Mouse (Mus musculus) kidney, embryonic 14.5 days (tissue): ENCODE data around the gene Slc39a5. TPM values are rescaled to one million over a fixed set of nuclear protein-coding genes. Genes with fewer than 3 reads are reported as not detected.
A peak's percentile ranks its signal among the peaks of the same experiment; 100 is the strongest.

Source experiments
- ATAC-seq: fragments of 200-750 bp; cut with Nextera tagmentation; 2 replicates; pipeline ENCODE4 v1.8.0; 2017; ENCODE audit warnings: moderate number of reproducible peaks, mild to moderate bottlenecking, moderate TSS enrichment, moderate library complexity; ENCODE audit not compliant: low FRiP score, low TSS enrichment
- H3K27ac ChIP-seq: fragments of 300-500 bp; sonication (generic); 2 replicates; pipeline ENCODE4 v1.5.1; 2014; ENCODE audit warnings: low read depth, mild to moderate bottlenecking, low read length, moderate library complexity, mixed read lengths
- H3K27me3 ChIP-seq: fragments of 300-500 bp; sonication (generic); 2 replicates; pipeline ENCODE4 v1.6.1; 2014; ENCODE audit warnings: mild to moderate bottlenecking, low read length; ENCODE audit not compliant: control insufficient read depth, insufficient read depth
- H3K36me3 ChIP-seq: fragments of 300-500 bp; sonication (generic); 2 replicates; pipeline ENCODE4 v1.6.1; 2014; ENCODE audit warnings: low read length, mixed read lengths; ENCODE audit not compliant: control insufficient read depth, insufficient read depth
- H3K4me1 ChIP-seq: fragments of 300-500 bp; sonication (generic); 2 replicates; pipeline ENCODE4 v1.6.1; 2014; ENCODE audit warnings: low read length, mixed read lengths; ENCODE audit not compliant: control insufficient read depth, insufficient read depth
- H3K4me2 ChIP-seq: fragments of 300-500 bp; sonication (generic); replicated peaks from 2 replicates; pipeline ENCODE4 v1.6.1; 2014; ENCODE audit warnings: low read depth, mild to moderate bottlenecking, low read length
- H3K4me3 ChIP-seq: fragments of 300-500 bp; sonication (generic); 2 replicates; pipeline ENCODE4 v1.5.1; 2014; ENCODE audit warnings: mild to moderate bottlenecking, low read length
- H3K9ac ChIP-seq: fragments of 300-500 bp; sonication (generic); 2 replicates; pipeline ENCODE4 v1.6.1; 2014; ENCODE audit warnings: low read depth, mild to moderate bottlenecking, low read length, moderate library complexity
- H3K9me3 ChIP-seq: fragments of 300-500 bp; sonication (generic); 2 replicates; pipeline ENCODE4 v1.6.1; 2016; ENCODE audit warnings: low read length; ENCODE audit not compliant: control insufficient read depth
- WGBS: fragments of 180-500 bp; shearing (Covaris S2); extraction: QIAGEN DNeasy Blood & Tissue Kit; methylation state at CpG from one replicate; pipeline ENCODE4 v1.1.7; 2014; 5-methylcytosine and 5-hydroxymethylcytosine counted together
- polyA plus RNA-seq: library from polyadenylated mRNA; unstranded; fragments of >200 nt; fragmentation: Nextera tagmentation; extraction: Ambion mirVana; gene quantifications from 2 replicates; pipeline ENCODE4 v1.2.1, GENCODE M21; 2014

Gene Slc39a5
- 15.1 and 22.6 TPM in 2 replicates for polyA plus RNA-seq

- peak within 1 kb of the TSS; percentile 23; the same call in 1 of the 2 replicates for H3K4me2 ChIP-seq
- no peaks in the 10 kb centered on the region for H3K9me3 ChIP-seq
- H3K9ac ChIP-seq = peak within 1 kb of the TSS; percentile 2; the same call in 1 of the 2 replicates
- no peaks in the 10 kb centered on the region for H3K27me3 ChIP-seq
- 31% methylated on average over 2 of the region's 2 CpGs for WGBS
- H3K4me1 ChIP-seq = no peaks in the 10 kb centered on the region
- no peak; the same call in 1 of the 2 replicates for ATAC-seq
- H3K4me3 ChIP-seq = peak within 1 kb of the TSS; percentile 1; the same call in 1 of the 2 replicates
- peaks cover 7% of the 10 kb centered on the region; the same call in 1 of the 2 replicates for H3K36me3 ChIP-seq
- peak within 1 kb of the TSS; percentile 7; the same call in 1 of the 2 replicates for H3K27ac ChIP-seq
Observed at GRCm38 (mm10) chr10:128401056-128401455, at the start of gene Slc39a5. TSS of gene Slc39a5 (minus strand) at chr10:128401229.

GRCm38 (mm10) chr10:128445407-128445806 lies 44.4 kb upstream of the Slc39a5 start:
- H3K9ac ChIP-seq = no peak overlapping the region
- no peak overlapping the region for H3K4me3 ChIP-seq
- peaks cover 16% of the 10 kb centered on the region for H3K36me3 ChIP-seq
- ATAC-seq = no peak
- H3K4me1 ChIP-seq = no peaks in the 10 kb centered on the region
- WGBS = 88% methylated on average over 4 of the region's 4 CpGs
- H3K27me3 ChIP-seq = no peaks in the 10 kb centered on the region
- no peak overlapping the region for H3K4me2 ChIP-seq
- 0 out of 2 replicates have a peak overlapping the region, but pooled peaks have one; percentile 42 for H3K27ac ChIP-seq
- no peaks in the 10 kb centered on the region for H3K9me3 ChIP-seq

DNA sequence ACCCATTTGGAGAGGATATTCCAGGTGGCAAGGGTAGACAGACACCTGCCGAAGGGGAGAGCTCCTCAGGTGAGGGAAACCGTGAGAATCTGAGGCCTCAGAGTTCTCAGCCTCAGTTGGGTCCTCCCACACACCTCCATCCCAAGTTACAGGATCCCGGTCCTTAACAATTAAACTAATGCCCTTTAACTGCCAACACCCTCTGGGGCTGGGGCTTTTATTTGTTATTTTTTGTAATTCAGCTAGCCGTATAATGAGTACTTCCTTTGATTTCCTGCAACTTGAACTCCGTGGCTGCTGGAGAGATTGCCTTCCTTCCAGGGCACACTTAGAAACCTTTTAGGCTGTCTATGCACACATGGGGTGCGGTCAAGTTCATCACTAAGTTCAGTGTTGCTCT lies 43.3 kb upstream of the Slc39a5 start:
- H3K27ac ChIP-seq = peak overlapping the region; percentile 17; the same call in 1 of the 2 replicates
- peaks cover 27% of the 10 kb centered on the region for H3K36me3 ChIP-seq
- 36% methylated on average over 6 of the region's 6 CpGs for WGBS
- H3K4me2 ChIP-seq = no peak overlapping the region
- H3K4me1 ChIP-seq = peaks cover 6% of the 10 kb centered on the region; the same call in 1 of the 2 replicates
- no peak overlapping the region for H3K9ac ChIP-seq
- H3K27me3 ChIP-seq = no peaks in the 10 kb centered on the region
- H3K9me3 ChIP-seq = no peaks in the 10 kb centered on the region
- ATAC-seq = 0 out of 2 replicates have a peak, but pooled peaks have one; percentile 30
- no peak overlapping the region for H3K4me3 ChIP-seq

GRCm38 (mm10) chr10:128442718-128443117 lies 41.7 kb upstream of the Slc39a5 start:
- no peak overlapping the region for H3K9ac ChIP-seq
- ATAC-seq = no peak
- H3K4me1 ChIP-seq = peaks cover 16% of the 10 kb centered on the region
- no peak overlapping the region for H3K27ac ChIP-seq
- peaks cover 42% of the 10 kb centered on the region for H3K36me3 ChIP-seq
- H3K27me3 ChIP-seq = no peaks in the 10 kb centered on the region
- H3K4me2 ChIP-seq = no peak overlapping the region
- no peaks in the 10 kb centered on the region for H3K9me3 ChIP-seq
- H3K4me3 ChIP-seq = no peak overlapping the region
- WGBS = 87% methylated on average over 1 of the region's 1 CpGs

DNA sequence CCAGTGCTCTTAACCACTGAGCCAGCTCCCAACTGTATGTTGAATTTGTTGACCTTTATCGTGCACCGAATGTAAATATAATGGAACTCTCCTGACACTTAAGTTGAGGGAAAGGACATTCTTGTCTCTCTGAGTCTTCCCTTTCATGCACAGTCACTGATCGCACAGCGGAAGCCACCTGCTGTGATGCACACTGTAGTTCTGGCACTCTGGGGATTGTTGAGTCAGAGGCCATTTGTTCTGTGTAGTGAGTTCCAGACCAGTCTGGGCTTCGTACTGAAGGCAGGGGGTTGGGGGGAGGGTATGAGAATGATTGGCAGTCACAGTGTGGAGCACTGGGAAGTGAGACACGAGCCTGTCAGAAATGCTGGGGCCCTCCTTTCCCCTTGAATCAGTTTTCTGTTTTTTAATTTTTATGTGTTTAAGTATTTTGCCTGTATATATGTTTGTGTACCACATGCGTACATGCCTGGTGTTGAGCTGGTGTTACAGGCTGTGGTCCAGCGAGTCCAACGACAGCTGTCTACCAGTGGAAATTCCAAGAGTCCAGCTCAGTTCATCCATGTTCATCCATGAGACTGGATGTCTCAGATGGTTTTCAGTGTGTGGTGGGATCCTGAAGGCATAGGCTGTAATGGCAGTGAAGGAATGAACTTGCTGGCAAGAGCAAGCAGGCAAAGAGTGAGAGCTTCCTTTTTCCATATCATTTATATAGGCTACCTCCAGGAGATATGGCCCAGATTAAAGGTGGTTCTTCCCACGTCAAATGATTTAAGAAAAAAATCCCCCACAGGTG lies 40.5 kb upstream of the Slc39a5 start:
- Histone ChIP-seq H3K9me3 (no peaks in the 10 kb centered on the region), H3K4me3 (no peak overlapping the region), H3K4me1 (peaks cover 16% of the 10 kb centered on the region), H3K9ac (no peak overlapping the region), H3K27me3 (no peaks in the 10 kb centered on the region), H3K4me2 (no peak overlapping the region), H3K27ac (no peak overlapping the region), H3K36me3 (peaks cover 54% of the 10 kb centered on the region)
- no peak for ATAC-seq
- 87% methylated on average over 10 of the region's 10 CpGs for WGBS

DNA sequence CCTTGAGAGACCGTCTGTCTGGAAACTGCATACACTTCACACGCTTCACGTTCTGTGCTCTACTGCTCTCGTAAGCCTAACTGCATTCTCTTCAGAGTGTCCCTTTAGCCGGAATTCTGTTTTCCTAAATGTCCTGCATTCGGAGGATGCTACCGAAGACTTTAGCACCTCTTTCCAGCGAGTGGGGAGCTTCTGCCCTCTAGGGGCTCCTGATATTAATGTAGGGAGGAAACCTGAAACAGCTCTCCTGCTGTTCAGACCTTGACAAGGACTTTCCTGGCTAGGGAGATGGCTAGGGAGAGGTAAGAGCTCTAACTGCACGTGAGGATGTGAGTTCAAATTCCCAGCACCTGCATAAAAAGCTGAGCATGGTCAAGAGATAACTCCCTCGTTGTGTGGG lies 39.4 kb upstream of the Slc39a5 start:
- no peaks in the 10 kb centered on the region for H3K27me3 ChIP-seq
- H3K9ac ChIP-seq = no peak overlapping the region
- peak overlapping the region; percentile 74; the same call in 1 of the 2 replicates for H3K27ac ChIP-seq
- no peak for ATAC-seq
- no peak overlapping the region for H3K4me3 ChIP-seq
- 35% methylated on average over 10 of the region's 10 CpGs for WGBS
- no peak overlapping the region for H3K4me2 ChIP-seq
- peaks cover 16% of the 10 kb centered on the region for H3K4me1 ChIP-seq
- peaks cover 64% of the 10 kb centered on the region for H3K36me3 ChIP-seq
- H3K9me3 ChIP-seq = no peaks in the 10 kb centered on the region

GRCm38 (mm10) chr10:128438675-128439279 lies 37.7 kb upstream of the Slc39a5 start:
- Histone ChIP-seq H3K36me3 (peaks cover 68% of the 10 kb centered on the region), H3K4me1 (peaks cover 23% of the 10 kb centered on the region), H3K27ac (peak overlapping the region; percentile 74)

DNA sequence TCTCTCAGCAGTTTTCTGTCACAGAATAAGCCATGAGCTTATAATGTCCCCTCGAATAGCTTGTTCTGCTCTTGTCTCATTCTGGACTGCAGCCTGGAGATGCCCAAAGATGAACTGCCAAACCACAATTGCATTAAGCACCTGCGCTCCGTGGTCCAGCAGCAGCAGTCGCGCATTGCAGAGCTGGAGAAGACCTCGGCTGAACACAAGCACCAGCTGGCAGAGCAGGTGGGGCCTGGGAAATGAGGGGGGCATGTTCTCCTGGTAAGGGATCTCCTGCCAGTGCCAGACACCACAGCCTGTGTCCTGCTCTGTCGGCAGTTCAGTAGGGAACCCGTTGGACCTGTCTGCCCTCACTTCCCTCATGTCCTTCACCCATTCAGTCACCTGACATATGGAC lies 35.3 kb upstream of the Slc39a5 start:
- Histone ChIP-seq H3K9ac (no peak overlapping the region), H3K27me3 (no peaks in the 10 kb centered on the region), H3K4me1 (peaks cover 25% of the 10 kb centered on the region), H3K4me2 (no peak overlapping the region), H3K9me3 (no peaks in the 10 kb centered on the region), H3K27ac (0 out of 2 replicates have a peak overlapping the region, but pooled peaks have one; percentile 48), H3K36me3 (peaks cover 69% of the 10 kb centered on the region), H3K4me3 (no peak overlapping the region)
- WGBS = 79% methylated on average over 8 of the region's 8 CpGs
- ATAC-seq = no peak

More at GRCm38 (mm10) chr10:128438675-128439279, 37.7 kb upstream of the Slc39a5 start:
- H3K4me3 ChIP-seq = no peak overlapping the region
- H3K27me3 ChIP-seq = no peaks in the 10 kb centered on the region
- H3K4me2 ChIP-seq = no peak overlapping the region
- ATAC-seq = peak; percentile 33; the same call in 1 of the 2 replicates
- 34% methylated on average over 10 of the region's 10 CpGs for WGBS
- H3K9me3 ChIP-seq = no peaks in the 10 kb centered on the region
- 0 out of 2 replicates have a peak overlapping the region, but pooled peaks have one; percentile 12 for H3K9ac ChIP-seq
